Mouse (Mus musculus) midbrain, embryonic 14.5 days (tissue): Measurements from ENCODE around the gene Fndc9. TPM values are rescaled to one million over a fixed set of nuclear protein-coding genes. Genes with fewer than 3 reads are reported as not detected.

Source experiments
- ATAC-seq: fragments of 200-750 bp; cut with Nextera tagmentation; 2 replicates; pipeline ENCODE4 v1.8.0; 2017; ENCODE audit warnings: moderate number of reproducible peaks, moderate library complexity; ENCODE audit not compliant: low FRiP score, low TSS enrichment
- DNase-seq: peaks from one replicate; pipeline ENCODE4 v3.0.0-alpha.2; 2015
- H3K27ac ChIP-seq: fragments of 300-500 bp; sonication (generic); replicated peaks from 2 replicates; pipeline ENCODE4 v1.5.1; 2014; ENCODE audit warnings: mild to moderate bottlenecking, low read depth, low read length, moderate library complexity
- H3K27me3 ChIP-seq: fragments of 300-500 bp; sonication (generic); 2 replicates; pipeline ENCODE4 v1.6.1; 2014; ENCODE audit warnings: low read length, control low read depth, mixed read lengths; ENCODE audit not compliant: control insufficient read depth, insufficient read depth
- H3K36me3 ChIP-seq: fragments of 300-500 bp; sonication (generic); 2 replicates; pipeline ENCODE4 v1.6.1; 2014; ENCODE audit warnings: low read length, control low read depth; ENCODE audit not compliant: control insufficient read depth, insufficient read depth
- H3K4me1 ChIP-seq: fragments of 300-500 bp; sonication (generic); 2 replicates; pipeline ENCODE4 v1.6.1; 2014; ENCODE audit warnings: mild to moderate bottlenecking, antibody characterized with exemption, low read length, control low read depth; ENCODE audit not compliant: control insufficient read depth, insufficient read depth
- H3K4me2 ChIP-seq: fragments of 300-500 bp; sonication (generic); 2 replicates; pipeline ENCODE4 v1.6.1; 2014; ENCODE audit warnings: mild to moderate bottlenecking, low read length, moderate library complexity
- H3K4me3 ChIP-seq: fragments of 300-500 bp; sonication (generic); replicated peaks from 2 replicates; pipeline ENCODE4 v1.5.1; 2014; ENCODE audit warnings: low read depth, low read length
- H3K9ac ChIP-seq: fragments of 300-500 bp; sonication (generic); replicated peaks from 2 replicates; pipeline ENCODE4 v1.6.1; 2014; ENCODE audit warnings: mild to moderate bottlenecking, low read length, moderate library complexity
- H3K9me3 ChIP-seq: fragments of 300-500 bp; sonication (generic); 2 replicates; pipeline ENCODE4 v1.6.1; 2016; ENCODE audit warnings: low read length, control low read depth, mixed read lengths; ENCODE audit not compliant: control insufficient read depth
- WGBS: fragments of 180-500 bp; shearing (Covaris S2); extraction: QIAGEN DNeasy Blood & Tissue Kit; methylation state at CpG from one replicate; pipeline ENCODE4 v1.1.7; 2014; 5-methylcytosine and 5-hydroxymethylcytosine counted together
- polyA plus RNA-seq: library from polyadenylated mRNA; unstranded; fragments of >200 nt; fragmentation: Nextera tagmentation; extraction: Ambion mirVana; gene quantifications from 2 replicates; pipeline ENCODE4 v1.2.1, GENCODE M21; 2014

The Fndc9 gene
- polyA plus RNA-seq, 1 experiment from 2014 or later = 7.9 TPM

DNA sequence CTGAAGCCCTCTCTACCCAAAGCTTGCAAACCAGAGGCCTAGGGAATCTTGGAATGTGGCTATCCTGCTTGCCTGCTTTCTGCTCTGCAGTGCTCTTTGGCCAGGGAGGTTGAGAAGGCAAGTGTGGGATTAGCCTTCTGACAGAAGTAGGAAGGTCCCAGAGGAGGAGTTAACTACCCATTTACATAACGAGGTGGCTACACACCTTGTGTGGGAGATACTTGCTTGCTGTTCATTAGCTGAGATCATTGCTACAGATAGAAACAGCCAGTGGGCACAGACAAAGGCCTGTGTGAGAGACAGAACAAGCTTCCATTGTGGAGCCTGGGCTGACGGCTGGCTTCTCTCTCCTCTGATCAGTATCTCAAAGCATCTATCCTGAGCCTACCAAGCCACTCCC, 25.4 kb upstream of the Fndc9 start:
- H3K4me1 ChIP-seq = no peaks in the 10 kb centered on the region
- ATAC-seq = no peak
- H3K9ac ChIP-seq = no peak overlapping the region
- no peak overlapping the region for H3K4me2 ChIP-seq
- no peak overlapping the region for H3K4me3 ChIP-seq
- no peaks in the 10 kb centered on the region for H3K27me3 ChIP-seq
- no peaks in the 10 kb centered on the region for H3K9me3 ChIP-seq
- H3K36me3 ChIP-seq = peaks cover 61% of the 10 kb centered on the region
- 44% methylated on average over 2 of the region's 2 CpGs for WGBS
- DNase-seq = no peak
- H3K27ac ChIP-seq = no peak overlapping the region

DNA sequence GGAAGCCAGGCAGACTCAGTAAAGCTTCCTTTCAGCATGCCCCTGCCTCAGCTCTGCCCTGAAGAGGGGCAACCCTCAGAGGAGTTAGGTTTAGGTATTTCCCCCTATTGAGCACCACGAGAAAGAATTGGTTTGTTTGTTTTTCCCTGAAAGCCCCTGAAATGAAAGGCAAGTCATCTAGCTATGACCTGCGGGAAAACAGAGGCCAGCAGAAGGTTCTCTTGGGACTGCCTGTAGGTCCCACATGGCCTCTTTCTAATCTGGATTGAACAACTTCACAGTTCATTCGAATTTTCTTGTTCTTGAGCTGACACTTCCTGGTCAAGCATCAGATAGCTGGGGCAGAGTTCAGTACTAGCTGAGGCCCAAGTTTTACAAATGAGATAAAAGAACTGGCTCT, 23.5 kb upstream of the Fndc9 start:
- DNase-seq (no peak), ATAC-seq (no peak)
- Histone ChIP-seq H3K4me1 (peaks cover 4% of the 10 kb centered on the region; the same call in 1 of the 2 replicates), H3K9ac (no peak overlapping the region), H3K9me3 (no peaks in the 10 kb centered on the region), H3K4me3 (no peak overlapping the region), H3K4me2 (no peak overlapping the region), H3K27ac (no peak overlapping the region), H3K36me3 (peaks cover 41% of the 10 kb centered on the region), H3K27me3 (no peaks in the 10 kb centered on the region)
- 23% methylated on average over 3 of the region's 3 CpGs for WGBS

DNA sequence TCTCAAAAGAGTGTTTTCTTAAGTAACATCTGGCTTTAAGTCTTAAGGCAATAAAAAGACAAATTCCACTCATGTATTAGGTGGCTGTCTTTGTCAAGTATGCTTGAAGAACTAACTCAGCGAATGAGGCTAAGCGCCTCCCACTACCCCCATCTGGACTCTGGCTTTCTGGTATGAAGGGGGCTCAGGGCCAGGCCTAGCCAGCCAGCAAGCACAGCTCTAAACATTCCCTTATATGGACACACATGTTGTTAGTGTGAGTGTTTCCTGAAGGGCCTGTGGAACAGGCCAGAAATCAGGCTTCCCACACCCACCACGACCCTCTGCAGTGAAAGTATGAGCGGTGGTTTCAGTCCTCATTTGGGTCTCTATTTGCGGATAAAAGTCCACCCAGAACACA, 21.5 kb upstream of the Fndc9 start:
- Histone ChIP-seq H3K9me3 (no peaks in the 10 kb centered on the region), H3K9ac (no peak overlapping the region), H3K36me3 (peaks cover 30% of the 10 kb centered on the region), H3K4me3 (no peak overlapping the region), H3K4me1 (peaks cover 17% of the 10 kb centered on the region), H3K4me2 (no peak overlapping the region), H3K27ac (no peak overlapping the region), H3K27me3 (no peaks in the 10 kb centered on the region)
- DNase-seq (no peak), ATAC-seq (no peak)
- WGBS = 92% methylated on average over 5 of the region's 5 CpGs

DNA sequence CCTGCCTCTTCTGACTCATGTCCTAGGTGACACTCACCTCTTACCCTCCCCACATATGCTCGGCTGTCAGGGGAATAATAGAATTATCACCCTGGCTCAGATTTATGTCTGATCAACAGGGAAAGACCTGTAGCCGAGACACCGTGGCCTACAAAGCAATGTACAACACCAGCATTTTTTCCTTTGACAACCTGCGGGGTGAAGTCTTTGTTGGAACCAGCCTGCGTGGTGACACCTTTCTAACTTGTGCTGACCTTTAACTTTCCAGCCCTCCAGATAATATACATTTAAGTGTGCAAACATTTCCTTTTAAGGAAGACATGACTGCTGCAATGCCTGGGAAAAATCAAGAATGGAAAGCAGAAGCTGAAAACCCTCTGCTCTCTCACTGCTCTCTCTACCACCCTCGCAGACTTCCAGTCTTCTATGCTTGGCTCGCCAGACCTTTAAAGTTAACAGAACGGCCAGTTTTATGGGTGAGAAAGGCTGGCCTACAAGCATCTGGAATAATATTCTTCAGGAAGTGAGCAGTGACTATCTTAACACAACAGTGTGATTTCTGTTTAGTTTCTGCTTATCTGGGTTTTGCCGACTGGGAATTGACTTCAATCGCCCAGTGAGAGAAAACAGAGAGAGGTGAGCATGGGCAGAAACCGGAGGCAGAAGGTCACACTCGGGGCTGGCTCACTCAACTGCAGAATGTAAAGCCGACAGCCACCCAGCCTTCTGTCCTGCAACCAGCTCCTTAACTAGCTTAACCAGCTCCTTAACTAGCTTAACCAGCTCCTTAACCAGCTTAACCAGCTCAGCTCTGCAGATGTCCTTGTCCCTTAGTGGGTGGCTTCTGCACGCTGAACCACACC, 20.7 kb upstream of the Fndc9 start:
- WGBS = 78% methylated on average over 14 of the region's 14 CpGs

DNA sequence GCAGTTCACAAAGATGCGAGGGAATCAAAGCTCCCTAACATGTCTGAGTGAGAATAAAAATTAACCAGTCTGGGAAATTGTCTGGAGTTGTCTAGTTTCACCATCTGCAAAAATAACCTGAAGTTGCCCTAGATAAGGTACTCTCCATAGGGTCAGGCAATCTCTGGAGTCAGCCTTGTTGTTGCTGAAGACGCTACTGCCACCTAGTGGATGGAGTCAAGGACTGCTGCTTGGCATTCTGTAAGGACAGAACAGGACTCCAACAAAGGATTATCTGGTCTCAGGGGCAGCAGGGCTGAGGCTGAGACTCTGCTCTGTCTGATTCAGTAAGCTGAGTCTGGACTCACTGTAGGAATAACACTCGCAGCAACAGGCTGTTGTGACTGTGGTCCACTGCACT, 20.0 kb upstream of the Fndc9 start:
- Histone ChIP-seq H3K36me3 (peaks cover 28% of the 10 kb centered on the region), H3K4me2 (no peak overlapping the region), H3K9me3 (no peaks in the 10 kb centered on the region), H3K27me3 (no peaks in the 10 kb centered on the region), H3K4me3 (no peak overlapping the region), H3K4me1 (peaks cover 30% of the 10 kb centered on the region), H3K27ac (peak overlapping the region; percentile 73), H3K9ac (no peak overlapping the region)
- ATAC-seq (peak; percentile 70; the same call in 1 of the 2 replicates), DNase-seq (peak; percentile 96)
- 19% methylated on average over 3 of the region's 3 CpGs for WGBS

More for the DNA sequence above, 20.7 kb upstream of the Fndc9 start:
- peaks cover 25% of the 10 kb centered on the region for H3K4me1 ChIP-seq
- H3K9ac ChIP-seq = no peak overlapping the region
- peaks cover 28% of the 10 kb centered on the region for H3K36me3 ChIP-seq
- ATAC-seq (no peak), DNase-seq (no peak)
- H3K9me3 ChIP-seq = no peaks in the 10 kb centered on the region
- H3K27ac ChIP-seq = peak overlapping the region; percentile 60; the same call in 1 of the 2 replicates
- no peak overlapping the region for H3K4me3 ChIP-seq
- no peak overlapping the region for H3K4me2 ChIP-seq
- no peaks in the 10 kb centered on the region for H3K27me3 ChIP-seq

DNA sequence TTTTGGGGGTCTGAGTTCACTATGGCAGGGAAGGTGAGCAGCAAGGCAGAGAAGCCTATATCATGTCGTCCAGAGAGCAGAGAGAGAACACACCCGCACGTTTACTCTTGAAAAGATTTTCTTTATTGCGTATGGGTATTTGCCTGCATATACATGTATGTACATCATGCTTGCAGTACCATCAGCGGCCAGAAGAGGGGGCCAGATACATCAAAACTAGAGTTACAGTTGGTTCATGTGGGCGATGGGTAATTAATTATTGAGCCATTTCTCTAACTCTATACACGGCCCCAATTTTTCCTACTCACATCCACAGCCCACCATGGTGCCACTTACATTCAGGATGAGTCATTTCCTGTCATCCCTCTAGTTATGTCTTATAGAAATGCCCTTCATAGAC, 18.7 kb upstream of the Fndc9 start:
- Histone ChIP-seq H3K9me3 (no peaks in the 10 kb centered on the region), H3K9ac (no peak overlapping the region), H3K27me3 (no peaks in the 10 kb centered on the region), H3K4me2 (no peak overlapping the region), H3K4me1 (peaks cover 30% of the 10 kb centered on the region), H3K4me3 (no peak overlapping the region), H3K36me3 (peaks cover 34% of the 10 kb centered on the region), H3K27ac (no peak overlapping the region)
- ATAC-seq = no peak
- DNase-seq = peak; percentile 59
- 77% methylated on average over 7 of the region's 7 CpGs for WGBS

DNA sequence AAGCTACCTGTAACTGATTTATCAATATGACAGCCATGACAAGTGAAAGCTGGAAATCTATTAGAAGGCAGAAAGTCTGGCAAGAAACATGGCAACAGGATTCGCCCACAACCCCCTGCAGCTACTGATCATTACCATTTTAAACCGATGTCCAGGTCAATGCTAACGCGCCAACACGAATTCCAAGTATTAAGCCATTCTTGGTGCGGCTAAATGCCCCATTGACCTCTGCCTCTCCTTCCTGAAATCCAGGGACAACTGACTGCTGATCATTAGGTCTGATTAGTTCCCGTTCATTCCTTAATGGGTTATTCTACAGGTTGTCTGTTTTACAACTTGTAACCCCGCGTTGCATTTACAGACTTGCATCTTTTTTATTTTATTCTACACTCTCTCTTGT, 17.6 kb upstream of the Fndc9 start:
- peaks cover 30% of the 10 kb centered on the region for H3K4me1 ChIP-seq
- no peak for DNase-seq
- H3K36me3 ChIP-seq = peaks cover 39% of the 10 kb centered on the region
- WGBS = 81% methylated on average over 9 of the region's 9 CpGs
- 0 out of 2 replicates have a peak overlapping the region, but pooled peaks have one; percentile 27 for H3K9ac ChIP-seq
- peak overlapping the region; percentile 92 for H3K27ac ChIP-seq
- no peaks in the 10 kb centered on the region for H3K27me3 ChIP-seq
- no peak for ATAC-seq
- H3K9me3 ChIP-seq = no peaks in the 10 kb centered on the region
- H3K4me3 ChIP-seq = no peak overlapping the region
- no peak overlapping the region for H3K4me2 ChIP-seq

DNA sequence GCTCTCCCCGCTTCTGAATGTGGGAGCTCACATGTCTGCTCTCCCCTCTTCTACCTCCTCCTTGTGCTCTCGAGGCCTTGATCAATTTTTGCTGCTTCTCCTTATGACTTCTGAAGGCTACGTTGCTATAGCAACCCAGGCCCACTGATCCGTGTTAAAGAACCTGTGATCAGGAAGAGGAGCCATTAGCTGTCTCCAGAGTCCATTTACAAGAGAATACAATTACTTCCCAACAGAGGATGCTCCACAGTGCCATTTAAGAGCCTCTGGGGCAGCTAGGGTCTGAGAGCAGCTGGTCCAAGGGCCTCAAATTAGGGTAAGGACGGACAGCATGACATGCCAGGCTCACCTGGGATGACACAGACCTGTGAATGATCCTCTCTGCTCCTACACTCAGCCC, 16.7 kb upstream of the Fndc9 start:
- DNase-seq = peak; percentile 88
- Histone ChIP-seq H3K4me2 (peak overlapping the region; percentile 23; the same call in 1 of the 2 replicates), H3K27me3 (no peaks in the 10 kb centered on the region), H3K27ac (peak overlapping the region; percentile 92), H3K4me3 (no peak overlapping the region), H3K36me3 (peaks cover 39% of the 10 kb centered on the region), H3K4me1 (peaks cover 30% of the 10 kb centered on the region), H3K9ac (peak overlapping the region; percentile 27; the same call in 1 of the 2 replicates), H3K9me3 (no peaks in the 10 kb centered on the region)
- WGBS = 10% methylated on average over 5 of the region's 5 CpGs
- peak; percentile 65 for ATAC-seq

DNA sequence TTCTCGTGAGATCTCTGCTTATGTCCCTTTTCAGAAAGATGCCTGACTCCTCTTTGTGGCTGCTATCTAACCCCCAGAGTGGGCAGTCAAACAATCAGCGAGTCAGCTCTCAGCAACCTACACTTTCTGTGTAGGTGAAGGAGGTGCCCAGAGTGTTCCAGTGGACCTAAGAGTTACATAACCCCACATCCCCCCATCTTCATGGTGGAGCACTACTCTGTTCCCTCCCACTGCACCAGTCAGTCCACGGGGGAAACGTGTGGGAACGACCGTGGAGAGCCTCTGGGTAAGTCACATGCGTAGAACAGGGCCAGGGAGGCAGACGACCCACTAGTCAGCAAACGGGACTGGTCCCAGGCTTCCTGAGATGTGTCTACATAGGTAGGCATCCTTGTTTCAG, 16.0 kb upstream of the Fndc9 start:
- H3K9ac ChIP-seq = peak overlapping the region; percentile 20; the same call in 1 of the 2 replicates
- no peaks in the 10 kb centered on the region for H3K27me3 ChIP-seq
- no peak overlapping the region for H3K4me3 ChIP-seq
- no peak for DNase-seq
- peaks cover 46% of the 10 kb centered on the region for H3K36me3 ChIP-seq
- H3K4me1 ChIP-seq = peaks cover 30% of the 10 kb centered on the region
- H3K9me3 ChIP-seq = no peaks in the 10 kb centered on the region
- H3K27ac ChIP-seq = peak overlapping the region; percentile 92
- 75% methylated on average over 9 of the region's 9 CpGs for WGBS
- no peak for ATAC-seq
- no peak overlapping the region for H3K4me2 ChIP-seq
